Mouse (Mus musculus) hindbrain, embryonic 13.5 days (tissue): ENCODE measurements around the gene Rgmb. TPM values are rescaled to one million over a fixed set of nuclear protein-coding genes. Genes with fewer than 3 reads are reported as not detected.

Experiments
- ATAC-seq: fragments of 200-750 bp; cut with Nextera tagmentation; 2 replicates; pipeline ENCODE4 v1.8.0; 2017; ENCODE audit warnings: moderate TSS enrichment; ENCODE audit not compliant: low FRiP score
- H3K27ac ChIP-seq: fragments of 300-500 bp; sonication (generic); 2 replicates; pipeline ENCODE4 v1.5.1; 2015; ENCODE audit warnings: inconsistent platforms, mild to moderate bottlenecking, moderate library complexity
- H3K27me3 ChIP-seq: fragments of 300-500 bp; sonication (generic); 2 replicates; pipeline ENCODE4 v1.6.1; 2015; ENCODE audit warnings: mild to moderate bottlenecking, inconsistent platforms
- H3K36me3 ChIP-seq: fragments of 300-500 bp; sonication (generic); 2 replicates; pipeline ENCODE4 v1.6.1; 2015; ENCODE audit warnings: mild to moderate bottlenecking, inconsistent platforms
- H3K4me1 ChIP-seq: fragments of 300-500 bp; sonication (generic); replicated peaks from 2 replicates; pipeline ENCODE4 v1.6.1; 2015; ENCODE audit warnings: inconsistent platforms
- H3K4me2 ChIP-seq: fragments of 300-500 bp; sonication (generic); 2 replicates; pipeline ENCODE4 v1.6.1; 2015; ENCODE audit warnings: inconsistent platforms, mild to moderate bottlenecking, moderate library complexity
- H3K4me3 ChIP-seq: fragments of 300-500 bp; sonication (generic); 2 replicates; pipeline ENCODE4 v1.5.1; 2015; ENCODE audit warnings: mild to moderate bottlenecking, inconsistent platforms
- H3K9ac ChIP-seq: fragments of 300-500 bp; sonication (generic); 2 replicates; pipeline ENCODE4 v1.6.1; 2015; ENCODE audit warnings: mild to moderate bottlenecking, inconsistent platforms
- H3K9me3 ChIP-seq: fragments of 300-500 bp; sonication (generic); 2 replicates; pipeline ENCODE4 v1.6.1; 2016; ENCODE audit warnings: inconsistent platforms
- WGBS: fragments of 180-500 bp; shearing (Covaris S2); methylation state at CpG from one replicate; pipeline ENCODE4 v1.1.7; 2015; 5-methylcytosine and 5-hydroxymethylcytosine counted together
- polyA plus RNA-seq: library from polyadenylated mRNA; unstranded; fragments of >200 nt; fragmentation: Nextera tagmentation; extraction: Ambion mirVana; gene quantifications from 2 replicates; pipeline ENCODE4 v1.2.1, GENCODE M21; 2015

Gene Rgmb
- polyA plus RNA-seq, 1 experiment from 2014 or later, result 97.1 TPM

DNA sequence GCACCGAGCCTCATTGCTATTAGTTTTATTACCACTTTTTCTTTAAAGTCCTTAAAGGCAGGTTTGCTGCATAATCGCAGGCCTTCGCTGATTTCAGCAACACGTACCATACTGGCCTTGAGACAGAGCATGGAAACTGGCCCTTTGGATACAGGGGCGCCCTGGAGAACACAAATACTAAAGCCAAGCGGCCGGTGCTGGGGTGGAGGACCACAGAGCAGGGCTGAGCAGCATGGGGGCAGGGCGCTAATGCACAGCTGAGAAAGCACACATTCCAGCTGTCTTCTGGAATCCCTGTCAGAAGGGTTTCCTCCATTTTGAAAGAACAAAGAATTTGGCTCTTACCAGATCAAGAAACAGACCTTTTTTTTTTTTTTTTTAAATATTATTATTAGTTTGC is 12.5 kb downstream of the Rgmb start:
- Histone ChIP-seq H3K4me1 (peaks cover 82% of the 10 kb centered on the region), H3K4me3 (no peak overlapping the region), H3K27ac (no peak overlapping the region), H3K27me3 (no peaks in the 10 kb centered on the region), H3K4me2 (no peak overlapping the region), H3K36me3 (peaks cover 34% of the 10 kb centered on the region), H3K9me3 (no peaks in the 10 kb centered on the region), H3K9ac (peak overlapping the region; percentile 49; the same call in 1 of the 2 replicates)
- 83% methylated on average over 8 of the region's 8 CpGs for WGBS
- ATAC-seq, result no peak

DNA sequence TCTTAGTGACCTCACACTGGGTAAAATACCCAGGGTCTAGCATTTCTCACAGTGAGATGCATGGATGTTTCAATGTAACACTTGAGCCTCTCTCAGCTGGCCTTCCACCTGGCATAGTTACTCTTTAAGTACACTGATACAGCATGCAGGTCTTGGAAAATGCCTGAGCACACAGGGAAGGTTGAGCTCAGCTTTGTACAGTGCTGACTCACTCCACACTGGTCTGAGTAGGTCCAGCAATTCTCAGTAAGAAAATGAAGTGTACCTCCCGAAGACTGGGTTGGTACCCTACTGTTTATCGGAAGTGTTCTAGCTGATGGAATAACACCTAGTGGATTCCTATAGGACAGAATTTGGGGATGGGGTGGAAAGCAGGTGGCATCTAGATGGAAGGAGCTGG is 13.2 kb downstream of the Rgmb start:
- Histone ChIP-seq H3K36me3 (peaks cover 37% of the 10 kb centered on the region), H3K27ac (no peak overlapping the region), H3K4me2 (no peak overlapping the region), H3K9me3 (no peaks in the 10 kb centered on the region), H3K4me1 (peaks cover 80% of the 10 kb centered on the region), H3K4me3 (no peak overlapping the region), H3K27me3 (no peaks in the 10 kb centered on the region), H3K9ac (0 out of 2 replicates have a peak overlapping the region, but pooled peaks have one; percentile 19)
- ATAC-seq, result no peak
- 89% methylated on average over 2 of the region's 2 CpGs for WGBS

DNA sequence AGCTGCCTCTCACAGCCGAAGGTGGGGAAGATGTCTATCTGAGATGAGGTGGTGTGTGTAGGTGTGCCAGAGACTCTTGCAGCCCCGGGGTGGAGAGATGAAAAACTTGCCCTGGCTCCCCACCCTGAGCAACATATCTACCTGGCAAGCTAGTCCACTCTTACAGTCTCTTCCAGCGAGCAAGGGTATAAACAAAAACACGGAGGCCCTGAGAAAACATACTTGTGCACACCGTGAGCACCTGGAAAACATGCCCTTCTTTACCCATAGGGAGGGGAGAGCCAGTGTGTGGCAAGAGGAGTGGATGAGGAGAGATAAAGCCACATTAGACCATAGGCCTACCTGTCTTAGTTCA is 13.8 kb downstream of the Rgmb start:
- no peaks in the 10 kb centered on the region for H3K27me3 ChIP-seq
- H3K9ac ChIP-seq, result 0 out of 2 replicates have a peak overlapping the region, but pooled peaks have one; percentile 3
- 0 out of 2 replicates have a peak overlapping the region, but pooled peaks have one; percentile 0 for H3K4me2 ChIP-seq
- 0 out of 2 replicates have a peak, but pooled peaks have one; percentile 10 for ATAC-seq
- peaks cover 43% of the 10 kb centered on the region for H3K36me3 ChIP-seq
- H3K4me3 ChIP-seq, result no peak overlapping the region
- no peak overlapping the region for H3K27ac ChIP-seq
- WGBS, result 89% methylated on average over 5 of the region's 5 CpGs
- H3K4me1 ChIP-seq, result peaks cover 80% of the 10 kb centered on the region
- H3K9me3 ChIP-seq, result no peaks in the 10 kb centered on the region

DNA sequence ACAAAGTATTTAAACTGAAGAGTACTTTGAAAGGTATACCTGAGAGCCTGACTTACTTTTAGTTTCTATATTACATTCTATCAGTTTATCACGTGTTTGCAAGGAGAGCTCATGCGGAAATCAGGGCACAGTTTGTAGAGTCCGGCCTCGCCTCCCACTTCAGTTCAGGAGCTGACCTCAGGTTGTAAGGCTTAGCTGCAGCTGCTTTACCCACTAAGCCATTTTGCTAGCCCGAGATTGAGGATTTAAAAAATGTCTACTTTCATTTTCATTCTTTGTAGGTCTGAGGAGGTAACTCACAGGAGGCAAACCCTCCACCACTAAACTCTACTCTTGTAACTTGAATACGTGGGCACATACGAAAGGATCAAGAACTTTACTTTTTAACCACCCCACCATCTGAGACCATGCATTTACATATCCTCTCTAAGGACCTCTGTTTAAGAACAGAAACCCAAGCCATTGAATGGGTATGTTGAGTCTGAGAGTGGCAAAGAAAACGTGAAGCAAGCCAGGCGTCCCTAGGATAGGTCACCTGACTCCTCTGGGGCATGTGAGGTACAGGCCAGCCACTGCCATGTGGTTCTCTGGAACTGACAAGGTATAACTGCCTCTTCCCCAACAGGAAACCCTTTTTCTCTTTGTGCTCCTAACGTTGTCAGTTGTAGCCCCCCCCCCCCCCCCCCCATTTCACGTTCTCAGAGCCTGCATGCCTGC is 14.3 kb downstream of the Rgmb start:
- 79% methylated on average over 11 of the region's 11 CpGs for WGBS
- Histone ChIP-seq H3K9ac (no peak overlapping the region), H3K4me3 (no peak overlapping the region), H3K9me3 (no peaks in the 10 kb centered on the region), H3K4me1 (peaks cover 82% of the 10 kb centered on the region), H3K27me3 (no peaks in the 10 kb centered on the region), H3K36me3 (peaks cover 44% of the 10 kb centered on the region), H3K27ac (no peak overlapping the region), H3K4me2 (no peak overlapping the region)
- ATAC-seq, result no peak

DNA sequence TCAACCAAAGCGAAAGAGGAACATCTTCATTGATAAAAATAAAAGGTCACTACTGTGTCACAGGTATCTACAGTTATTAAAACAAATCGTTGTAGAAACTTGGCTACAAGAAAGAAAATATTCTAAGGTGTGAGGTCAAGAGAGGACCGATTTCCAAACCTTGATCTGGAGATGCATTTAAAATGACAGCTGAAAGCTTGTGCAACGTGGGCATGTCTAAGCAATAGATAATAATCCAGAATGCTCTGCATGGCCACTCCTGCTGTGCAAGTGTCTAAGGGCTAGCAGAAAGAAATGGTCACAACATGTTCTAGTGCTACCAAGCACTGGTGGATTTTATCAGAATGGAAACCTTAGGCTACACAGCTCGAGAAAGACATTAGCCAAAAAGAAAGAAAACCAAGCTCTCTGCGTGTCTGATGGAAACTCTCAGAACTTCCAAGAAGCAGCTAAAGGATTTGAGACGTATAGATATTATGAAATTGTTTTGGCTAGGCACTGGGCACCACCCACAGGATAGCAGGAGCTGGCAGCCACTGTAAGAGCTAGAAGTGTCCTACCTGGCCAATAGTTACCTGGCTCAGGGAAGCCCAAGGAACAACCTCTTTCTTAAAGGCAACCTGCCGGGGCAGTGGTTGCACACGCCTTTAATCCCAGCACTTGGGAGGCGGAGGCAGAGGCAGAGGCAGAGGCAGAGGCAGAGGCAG is 15.4 kb downstream of the Rgmb start:
- WGBS, result 84% methylated on average over 10 of the region's 10 CpGs
- peaks cover 38% of the 10 kb centered on the region for H3K36me3 ChIP-seq
- H3K4me3 ChIP-seq, result no peak overlapping the region
- peak overlapping the region; percentile 26; the same call in 1 of the 2 replicates for H3K4me2 ChIP-seq
- no peak for ATAC-seq
- no peaks in the 10 kb centered on the region for H3K9me3 ChIP-seq
- H3K4me1 ChIP-seq, result peaks cover 83% of the 10 kb centered on the region
- no peak overlapping the region for H3K27ac ChIP-seq
- no peaks in the 10 kb centered on the region for H3K27me3 ChIP-seq
- H3K9ac ChIP-seq, result no peak overlapping the region

DNA sequence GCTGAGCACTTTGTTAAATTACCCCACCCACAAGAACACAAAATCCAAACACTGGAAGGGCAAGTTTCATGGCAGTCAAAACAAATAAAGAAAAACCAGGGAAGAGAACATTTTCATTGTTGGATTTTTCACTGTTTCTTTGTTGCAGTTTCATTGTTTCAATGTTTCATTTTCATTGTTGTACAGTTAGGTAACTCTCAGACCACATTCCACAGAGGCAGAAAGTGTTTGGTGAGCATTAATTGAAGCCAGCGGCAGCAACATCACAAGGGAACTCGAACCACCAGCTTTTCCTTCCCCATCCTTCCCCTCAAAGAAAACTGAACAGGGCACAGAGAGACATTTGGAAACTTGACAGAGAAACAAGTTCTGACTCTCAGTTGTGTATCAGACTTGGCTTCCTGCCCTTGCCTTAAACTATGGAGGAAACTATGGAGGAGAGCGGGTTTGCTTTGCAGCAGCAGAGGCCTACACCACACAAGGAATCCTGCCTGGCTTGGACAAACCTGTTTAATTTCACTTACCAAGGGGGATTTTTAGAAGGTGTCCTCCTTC is 17.1 kb downstream of the Rgmb start:
- Histone ChIP-seq H3K36me3 (peaks cover 27% of the 10 kb centered on the region), H3K27me3 (no peaks in the 10 kb centered on the region), H3K9ac (peak overlapping the region; percentile 30; the same call in 1 of the 2 replicates), H3K27ac (peak overlapping the region; percentile 49), H3K4me3 (no peak overlapping the region), H3K4me2 (peak overlapping the region; percentile 26; the same call in 1 of the 2 replicates), H3K9me3 (no peaks in the 10 kb centered on the region), H3K4me1 (peaks cover 85% of the 10 kb centered on the region)
- WGBS, result 68% methylated on average over 3 of the region's 3 CpGs
- no peak for ATAC-seq

DNA sequence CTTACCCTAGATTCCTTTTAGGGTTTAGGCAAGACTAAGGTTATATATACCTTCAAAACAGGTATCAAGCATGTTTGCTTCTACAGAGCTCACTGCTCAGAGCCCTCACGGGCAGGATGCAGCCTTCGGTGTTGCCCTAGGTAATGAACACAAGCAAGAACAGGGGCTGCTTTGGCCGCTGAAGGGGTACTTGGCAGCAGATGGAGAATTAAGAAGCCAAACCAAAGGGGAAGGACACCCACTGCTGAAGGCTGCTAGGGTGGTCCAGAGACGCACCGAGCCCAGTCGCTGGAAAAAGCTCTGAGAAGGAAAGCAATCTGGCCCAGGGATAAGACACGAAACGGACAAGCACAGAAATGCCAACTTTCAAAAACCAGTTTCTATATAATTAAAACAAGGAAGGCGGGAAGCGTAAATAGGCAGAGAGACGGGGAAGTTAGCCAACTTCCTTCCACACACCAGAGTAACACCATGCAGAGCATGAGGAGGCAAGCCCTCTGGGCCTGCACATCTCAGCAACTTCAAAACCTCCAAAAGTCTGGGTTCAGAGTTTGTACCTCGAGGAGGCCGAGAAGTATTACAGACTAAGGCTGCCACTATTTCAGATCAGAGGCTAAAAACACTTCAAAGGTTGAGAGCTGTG is 18.6 kb downstream of the Rgmb start:
- peaks cover 23% of the 10 kb centered on the region for H3K36me3 ChIP-seq
- no peak for ATAC-seq
- H3K27ac ChIP-seq, result peak overlapping the region; percentile 40; the same call in 1 of the 2 replicates
- no peak overlapping the region for H3K4me3 ChIP-seq
- H3K4me1 ChIP-seq, result peaks cover 88% of the 10 kb centered on the region
- no peaks in the 10 kb centered on the region for H3K9me3 ChIP-seq
- H3K27me3 ChIP-seq, result no peaks in the 10 kb centered on the region
- H3K9ac ChIP-seq, result no peak overlapping the region
- WGBS, result 75% methylated on average over 13 of the region's 13 CpGs
- H3K4me2 ChIP-seq, result peak overlapping the region; percentile 2; the same call in 1 of the 2 replicates

DNA sequence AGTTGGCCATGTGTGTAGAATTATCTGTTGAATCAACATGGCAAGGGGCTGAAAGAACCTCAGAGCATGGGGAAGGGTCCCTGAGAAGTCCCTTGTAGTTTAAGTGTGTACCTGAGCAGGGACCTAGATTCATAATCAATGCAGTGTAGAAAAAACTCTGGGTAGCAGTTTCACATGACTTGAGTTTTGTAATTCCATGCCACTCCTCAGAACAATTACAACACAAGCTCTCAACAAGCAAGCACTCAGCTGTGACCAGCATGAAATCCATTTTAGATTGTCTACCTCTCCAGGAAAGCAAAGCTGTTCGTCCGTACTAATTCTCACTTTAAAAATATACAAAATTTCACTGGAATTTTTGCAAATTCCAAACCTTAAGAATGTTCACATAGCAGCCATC is 20.9 kb downstream of the Rgmb start:
- Histone ChIP-seq H3K9ac (no peak overlapping the region), H3K4me1 (peaks cover 81% of the 10 kb centered on the region), H3K4me3 (no peak overlapping the region), H3K27ac (no peak overlapping the region), H3K27me3 (no peaks in the 10 kb centered on the region), H3K4me2 (no peak overlapping the region), H3K9me3 (no peaks in the 10 kb centered on the region), H3K36me3 (peaks cover 32% of the 10 kb centered on the region)
- ATAC-seq, result no peak
- WGBS, result 43% methylated on average over 2 of the region's 2 CpGs

DNA sequence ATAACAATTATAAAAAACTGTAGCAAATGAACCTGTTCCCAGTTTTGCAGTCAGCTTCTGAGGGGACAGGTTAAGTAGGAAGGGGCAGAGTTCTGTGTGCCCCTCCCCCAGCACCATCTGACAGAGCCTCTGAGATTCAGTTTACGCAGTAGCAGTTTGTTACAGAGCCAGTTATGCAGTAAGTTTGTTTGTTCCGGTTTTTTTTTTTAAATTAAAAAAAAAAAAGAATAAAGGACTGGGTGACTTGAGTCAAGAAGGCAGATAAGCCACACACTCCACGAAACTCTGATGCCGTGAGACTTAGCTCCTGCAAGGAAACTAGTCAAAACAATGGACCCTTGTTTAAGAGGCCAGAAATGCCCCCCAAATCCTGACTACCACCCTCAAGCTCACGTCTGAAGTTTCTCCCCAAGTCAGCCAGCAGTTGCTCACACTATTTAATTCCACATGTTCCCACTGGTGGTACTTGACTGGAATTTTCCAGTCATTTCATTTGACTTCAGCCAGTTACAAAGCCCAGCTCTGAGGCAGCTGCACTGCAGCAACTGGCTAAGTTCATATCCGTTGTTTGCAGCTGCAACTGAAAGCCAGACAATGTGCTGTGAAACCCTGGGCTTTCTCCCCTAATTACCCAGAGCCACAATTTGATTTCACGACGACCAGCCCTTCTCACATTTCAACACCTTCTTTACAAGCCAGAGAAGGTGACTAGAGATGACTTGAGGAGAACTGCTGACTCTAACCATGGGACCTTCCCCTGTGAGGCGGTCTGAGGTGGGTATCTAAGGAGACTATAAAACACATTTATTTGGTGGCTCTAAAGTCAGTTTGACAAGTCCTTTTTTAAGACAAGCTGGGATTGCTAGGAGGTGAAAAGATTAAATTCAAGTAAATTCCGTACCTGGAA is 22.1 kb downstream of the Rgmb start:
- Histone ChIP-seq H3K36me3 (peaks cover 32% of the 10 kb centered on the region), H3K27me3 (no peaks in the 10 kb centered on the region), H3K9me3 (no peaks in the 10 kb centered on the region), H3K4me2 (0 out of 2 replicates have a peak overlapping the region, but pooled peaks have one; percentile 6), H3K9ac (no peak overlapping the region), H3K4me1 (peaks cover 69% of the 10 kb centered on the region), H3K27ac (peak overlapping the region; percentile 19), H3K4me3 (no peak overlapping the region)
- whole genome bisulfite sequencing, result 30% methylated on average over 10 of the region's 10 CpGs
- no peak for ATAC-seq

DNA sequence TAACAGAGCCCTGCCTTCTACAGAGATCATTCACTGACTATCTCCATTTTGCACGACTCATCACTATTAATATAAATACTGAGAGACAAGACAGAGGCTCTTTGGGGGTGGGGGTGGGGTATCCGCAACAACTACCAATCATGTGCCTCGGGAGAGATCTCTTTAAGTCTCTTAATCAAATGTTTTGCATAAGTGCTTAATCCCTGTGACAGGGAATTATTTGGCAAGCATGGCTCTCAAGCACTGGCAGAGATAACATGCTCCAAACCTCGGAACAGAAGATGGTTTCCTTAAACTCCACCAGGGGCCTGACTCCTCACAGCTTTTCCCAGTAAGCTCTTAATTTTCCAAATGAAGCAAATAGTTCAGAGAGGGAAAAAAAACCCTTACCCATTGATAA is 22.8 kb downstream of the Rgmb start:
- Histone ChIP-seq H3K27ac (no peak overlapping the region), H3K4me1 (peaks cover 63% of the 10 kb centered on the region), H3K36me3 (peaks cover 32% of the 10 kb centered on the region), H3K27me3 (no peaks in the 10 kb centered on the region), H3K4me3 (no peak overlapping the region), H3K9ac (no peak overlapping the region), H3K4me2 (no peak overlapping the region), H3K9me3 (no peaks in the 10 kb centered on the region)
- 58% methylated on average over 4 of the region's 4 CpGs for WGBS
- no peak for ATAC-seq

DNA sequence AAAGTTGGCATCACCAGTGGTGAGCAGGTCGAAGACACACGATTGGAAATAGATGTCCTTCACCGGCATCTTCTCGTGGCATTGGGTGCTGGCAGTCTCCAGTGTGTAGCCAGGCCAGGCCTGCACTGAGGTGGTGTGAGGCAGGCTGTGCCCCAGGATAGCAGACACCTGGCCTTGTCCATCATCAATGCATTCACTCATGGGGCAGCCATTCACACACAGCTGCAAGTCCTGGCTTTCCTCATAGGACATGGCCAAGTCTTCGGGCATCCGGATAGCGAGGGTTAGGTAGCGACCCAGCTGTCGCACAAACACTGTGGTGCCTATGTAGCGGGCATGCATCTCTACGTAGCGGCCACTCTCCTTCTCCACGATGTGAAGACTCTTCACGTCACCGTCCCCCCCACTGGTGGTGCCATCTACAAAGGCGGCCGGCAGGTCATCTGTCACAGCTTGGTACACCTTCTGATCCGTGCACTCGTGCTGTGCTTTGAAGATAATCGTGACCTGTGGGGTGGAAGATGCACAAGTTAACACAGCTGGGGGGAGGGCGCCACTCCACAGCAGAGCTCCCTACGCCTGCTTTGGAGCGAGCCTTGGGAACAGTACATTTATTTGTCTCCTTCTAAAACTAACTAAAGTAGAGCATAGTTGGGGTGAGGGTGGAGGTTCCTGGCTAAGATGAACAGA is 23.4 kb downstream of the Rgmb start:
- H3K36me3 ChIP-seq, result peaks cover 27% of the 10 kb centered on the region
- H3K27me3 ChIP-seq, result no peaks in the 10 kb centered on the region
- no peaks in the 10 kb centered on the region for H3K9me3 ChIP-seq
- no peak overlapping the region for H3K9ac ChIP-seq
- no peak overlapping the region for H3K4me3 ChIP-seq
- H3K4me1 ChIP-seq, result peaks cover 59% of the 10 kb centered on the region
- H3K4me2 ChIP-seq, result no peak overlapping the region
- ATAC-seq, result no peak
- WGBS, result 85% methylated on average over 23 of the region's 23 CpGs
- H3K27ac ChIP-seq, result no peak overlapping the region
